Mouse (Mus musculus): ENCODE results near the gene Tfrc. TPM values are rescaled to one million over a fixed set of nuclear protein-coding genes. Genes with fewer than 3 reads are reported as not detected.

Gene Tfrc
- 10 to 100 TPM; 21.2 to 75.7 TPM for total RNA-seq (2021)
- long read RNA-seq, experiment 1, full-length matches to known transcripts, result 2 of 4 reads
- long read RNA-seq, experiment 1, partial matches to known transcripts, result 2 of 4 reads
- long read RNA-seq, experiment 1, other reads (novel, unspliced or antisense), result 0 of 4 reads
- long read RNA-seq, experiment 2, full-length matches to known transcripts, result 4 of 5 reads
- long read RNA-seq, experiment 2, partial matches to known transcripts, result 1 of 5 reads
- long read RNA-seq, experiment 2, other reads (novel, unspliced or antisense), result 0 of 5 reads

DNA sequence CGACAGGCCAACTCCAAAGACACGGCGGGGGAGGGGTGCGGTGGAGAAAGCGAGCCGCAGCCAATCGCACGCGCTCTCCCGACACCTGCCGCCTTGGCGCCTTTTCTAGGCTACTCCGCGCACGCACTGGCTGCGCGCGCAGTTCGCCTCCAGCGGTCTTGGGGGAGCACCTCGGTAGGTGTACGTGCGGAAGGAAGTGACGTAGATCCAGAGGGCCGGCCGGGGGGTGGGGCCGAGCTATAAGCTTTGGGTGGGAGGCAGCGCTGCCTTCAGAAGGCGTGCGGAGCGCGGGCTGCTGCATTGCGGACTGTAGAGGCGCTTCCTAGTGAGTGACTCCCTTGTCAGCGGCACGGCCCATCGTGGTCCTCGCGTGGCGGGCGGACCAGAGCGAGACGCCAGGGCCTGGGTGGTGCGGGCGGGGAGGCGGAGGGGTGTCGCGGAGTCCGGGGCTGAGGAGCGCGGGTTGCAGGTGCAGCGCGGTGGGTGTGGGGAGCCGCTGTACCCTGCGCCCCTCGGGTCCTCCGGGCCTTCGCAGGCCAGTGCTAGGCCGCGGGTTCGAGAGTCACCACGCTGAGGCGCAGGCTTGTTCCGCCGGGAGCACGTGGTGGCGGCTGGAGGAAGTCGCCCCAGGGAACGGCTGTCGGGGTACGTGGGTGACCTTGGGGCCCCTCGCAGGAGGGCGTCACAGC, at the start of gene Tfrc:
TSS of gene Tfrc (plus strand) at position 209 of the 689 bp plus-strand sequence.
- DNase-seq, result peak; percentile 97 to 98

DNA sequence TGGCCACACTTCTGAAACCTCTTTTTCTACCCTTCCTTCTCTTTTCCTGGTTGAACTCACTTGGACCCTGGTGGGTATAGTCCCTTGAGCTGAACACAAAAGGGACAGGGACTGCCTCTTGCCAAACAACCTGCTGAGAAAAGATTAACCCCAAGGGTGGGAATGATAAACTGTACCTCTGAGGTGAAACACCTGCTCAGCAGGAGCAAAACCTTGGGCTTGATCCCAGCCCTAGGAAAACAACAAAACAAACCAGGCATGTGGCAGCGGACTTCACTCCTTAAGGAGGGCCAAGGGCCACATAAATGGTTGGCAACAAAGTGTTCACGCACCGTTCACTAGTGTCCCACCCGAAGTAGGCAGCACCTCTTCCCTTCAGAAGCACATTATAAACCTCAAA, 49.2 kb upstream of the Tfrc start:
- DNase-seq, result no peak

DNA sequence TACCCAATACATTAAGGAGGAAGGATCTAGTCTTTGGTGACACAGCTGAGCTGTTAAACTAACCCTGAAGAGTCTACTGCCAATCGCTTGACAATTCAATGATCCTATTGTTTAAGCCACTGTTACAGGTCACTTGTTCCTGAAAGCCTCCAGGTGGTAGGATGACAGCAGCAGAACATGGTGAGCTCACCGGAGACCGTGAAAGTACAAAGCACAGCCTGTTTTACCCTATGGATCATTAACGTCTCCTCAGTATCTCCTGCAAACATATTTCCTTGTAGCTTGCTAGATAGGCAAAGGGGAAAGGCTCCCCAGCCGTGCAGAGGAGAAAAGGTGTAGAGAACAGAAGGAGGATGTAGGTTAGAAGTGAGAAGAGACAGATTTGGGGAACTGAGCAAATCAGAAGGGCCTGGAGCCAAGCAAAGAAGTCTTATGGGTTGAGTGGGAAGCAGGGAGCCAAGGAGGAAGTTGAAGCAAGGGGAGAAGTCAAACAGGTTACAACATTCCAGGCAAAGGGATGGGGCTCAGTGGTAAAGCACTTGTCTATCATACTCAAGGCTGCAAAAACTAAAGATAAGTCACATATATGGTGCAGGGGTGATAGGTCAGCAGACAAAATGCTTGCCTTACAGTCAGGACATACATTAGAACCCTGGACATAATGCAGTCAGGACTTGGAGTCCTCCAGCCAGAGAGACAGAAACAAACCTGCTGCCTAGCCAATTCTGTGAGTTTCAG, 45.5 kb upstream of the Tfrc start:
- no peak for DNase-seq

DNA sequence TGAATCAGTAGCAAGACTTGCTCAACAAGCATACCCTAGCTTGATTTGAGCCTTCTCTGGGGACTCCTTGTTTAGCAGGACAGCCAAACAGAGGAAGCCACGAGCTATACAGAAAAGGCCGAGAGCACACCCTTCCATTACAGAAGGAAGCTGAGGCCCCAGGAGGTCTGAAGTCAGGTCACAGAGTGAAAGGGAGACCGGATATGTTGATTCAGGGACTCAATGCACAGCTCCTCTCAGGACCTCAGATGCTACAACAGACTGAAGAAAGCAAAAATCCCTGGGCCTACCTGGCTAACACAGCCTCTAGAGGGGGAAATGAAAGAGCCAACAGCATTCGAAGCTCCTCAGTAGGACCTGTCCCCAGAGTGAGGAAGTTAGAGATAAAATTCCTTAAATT, 41.4 kb upstream of the Tfrc start:
- no peak for DNase-seq

DNA sequence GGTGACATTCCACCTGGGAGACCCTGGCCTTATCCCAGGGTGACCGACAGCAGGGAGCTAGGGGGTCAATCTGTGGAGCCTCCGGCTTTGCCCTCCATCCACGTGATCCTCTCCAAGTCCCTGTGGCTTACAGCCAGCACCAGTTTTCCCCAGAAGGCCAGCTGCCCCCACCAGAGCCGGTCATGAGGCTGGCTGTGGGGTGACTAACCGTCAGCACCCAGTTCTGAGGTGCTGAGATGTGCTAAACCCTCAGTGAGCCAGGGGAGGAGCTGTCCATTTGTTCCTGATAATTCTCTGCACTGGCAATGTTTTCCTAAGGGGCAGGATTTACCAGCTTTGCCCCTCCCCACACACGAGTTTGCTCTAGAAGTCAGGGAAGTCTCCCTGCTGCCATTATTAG, 40.3 kb upstream of the Tfrc start:
- DNase-seq, result no peak

DNA sequence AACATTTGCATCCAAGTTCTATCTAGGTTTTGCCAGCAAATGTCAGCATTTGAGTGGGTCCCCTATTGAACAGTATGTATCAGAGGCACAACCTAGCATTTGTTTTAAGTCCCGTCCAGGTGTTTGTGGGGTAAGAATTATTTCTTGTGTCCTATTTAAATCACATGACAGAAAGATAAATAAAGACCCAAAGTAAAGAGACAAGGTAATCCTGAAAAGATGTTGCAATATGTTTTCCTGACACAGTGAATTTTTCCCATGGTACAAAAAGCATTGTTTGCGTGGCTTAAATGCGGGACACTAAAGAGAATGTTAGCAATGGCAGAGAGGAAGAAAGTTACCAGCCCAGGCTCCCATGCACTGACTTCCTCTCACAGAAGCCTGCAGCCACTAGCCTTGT, 38.7 kb upstream of the Tfrc start:
- no peak for DNase-seq

DNA sequence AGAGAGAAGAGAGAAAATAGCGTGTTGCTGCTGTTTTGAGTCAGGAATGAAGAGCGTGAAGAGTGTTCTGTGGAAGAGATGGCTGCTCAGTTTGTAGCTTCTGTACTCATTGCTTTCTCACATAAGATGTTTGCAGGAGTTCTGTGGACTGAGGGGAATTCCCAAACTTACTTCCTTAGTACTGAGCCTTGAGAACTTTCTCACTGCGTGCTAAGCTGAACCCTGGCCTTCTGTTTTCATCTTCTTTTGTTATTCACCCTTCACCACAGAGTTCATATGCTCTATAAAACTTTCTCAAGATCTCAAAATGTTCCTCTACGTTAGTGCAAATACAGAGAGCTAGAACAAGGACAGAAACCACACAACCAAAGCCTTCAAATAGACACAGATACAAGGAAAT, 36.2 kb upstream of the Tfrc start:
- DNase-seq, result no peak

DNA sequence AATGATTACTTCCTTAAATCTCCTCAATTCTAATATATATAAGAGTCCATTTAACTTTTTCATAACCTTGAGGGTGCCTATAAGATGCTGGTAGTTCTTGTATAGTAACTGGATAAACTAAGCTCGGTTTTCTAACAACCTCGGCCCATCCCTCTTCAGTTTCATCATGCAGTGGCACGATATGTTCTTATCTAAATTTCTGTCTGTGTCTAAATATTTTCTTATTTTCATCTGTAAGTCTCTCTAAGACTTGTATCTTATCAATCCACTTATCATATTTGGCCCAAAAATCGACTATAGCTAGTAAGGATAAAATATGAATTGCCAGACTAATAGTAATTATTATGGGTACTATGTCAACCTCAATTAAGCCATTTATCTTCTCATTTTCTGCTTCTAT, 22.2 kb upstream of the Tfrc start:
- DNase-seq, result no peak

DNA sequence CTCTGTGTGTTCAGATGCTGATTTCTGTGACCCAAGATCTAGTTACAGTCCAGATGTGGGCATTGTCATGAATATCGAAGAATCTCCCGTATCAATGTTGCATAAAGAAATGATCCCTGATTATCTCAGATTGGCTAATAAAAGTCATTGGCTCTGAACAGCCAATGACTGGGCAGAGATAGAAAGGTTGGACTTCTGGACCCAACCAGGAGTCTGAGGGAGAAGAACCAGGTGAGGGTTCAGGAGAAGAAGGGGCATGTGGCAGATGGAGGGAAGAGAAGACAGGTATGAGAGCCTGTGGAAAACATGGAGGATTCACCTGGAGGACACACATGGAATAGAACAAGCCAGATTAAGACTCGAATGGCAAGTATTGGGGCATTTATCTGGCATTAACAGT, 20.2 kb upstream of the Tfrc start:
- no peak for DNase-seq

DNA sequence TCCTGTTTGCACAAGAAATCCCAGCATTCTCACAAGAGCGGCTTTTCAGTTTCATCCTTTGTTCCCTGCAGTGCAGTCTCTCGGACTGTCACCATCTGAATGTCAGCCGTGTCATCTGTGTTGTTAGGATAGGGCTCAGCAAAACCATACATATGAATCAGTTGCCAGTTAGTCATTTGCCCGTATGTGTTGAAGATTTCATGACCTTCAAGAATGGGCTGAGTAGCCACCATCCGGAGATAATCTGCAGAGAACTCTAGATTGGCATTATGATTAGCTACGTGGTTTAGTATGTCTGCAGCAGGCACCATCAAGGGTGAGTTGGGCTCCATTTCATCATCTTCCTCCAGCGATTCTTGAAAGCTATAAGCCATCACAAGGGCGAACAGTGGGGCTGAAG, 17.2 kb upstream of the Tfrc start:
- DNase-seq, result no peak

DNA sequence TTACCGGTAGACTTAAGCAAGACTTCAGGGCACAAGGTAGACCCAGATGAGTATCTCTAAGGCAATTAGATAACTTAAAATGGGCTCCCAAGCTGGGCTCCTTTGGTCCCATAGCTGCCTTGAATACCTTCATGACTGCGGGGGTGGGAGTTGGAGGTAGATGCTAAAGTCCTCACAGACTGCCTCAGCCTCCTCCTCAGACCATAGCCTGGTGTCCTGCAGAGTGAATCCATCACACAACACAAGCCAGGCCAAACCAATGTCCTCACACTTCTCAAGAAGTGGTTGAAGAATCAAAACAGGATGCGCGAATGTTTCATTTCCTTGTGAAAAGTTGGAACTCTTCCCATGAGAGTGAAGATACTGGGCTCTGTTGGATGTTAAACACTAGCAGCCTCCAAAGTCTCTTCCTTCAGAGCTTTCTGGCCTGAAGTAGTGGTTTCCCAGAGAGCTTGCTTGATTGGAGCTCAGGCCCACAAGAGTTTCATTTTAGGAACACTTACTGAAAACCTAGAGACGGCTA, 15.4 kb upstream of the Tfrc start:
- DNase-seq, result no peak

DNA sequence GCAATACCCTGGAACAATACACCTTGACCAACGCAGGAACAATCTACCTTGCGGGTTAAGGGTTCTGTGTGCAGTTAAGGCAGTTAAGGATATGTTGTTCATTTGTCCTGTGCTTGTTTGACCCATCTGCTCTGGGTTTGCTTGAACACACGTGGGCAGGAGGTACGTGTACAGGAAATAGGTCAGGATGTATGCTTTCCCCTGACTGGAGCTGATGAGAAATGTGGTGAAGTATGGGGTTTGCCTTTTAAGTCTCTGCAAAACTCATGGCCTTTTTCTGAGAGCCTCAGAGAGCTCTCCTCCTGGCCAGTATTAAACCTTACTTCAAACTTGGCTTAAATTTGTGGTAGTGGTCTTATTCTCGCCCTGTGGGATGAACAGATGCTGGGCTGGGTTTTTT, 14.8 kb upstream of the Tfrc start:
- no peak for DNase-seq

DNA sequence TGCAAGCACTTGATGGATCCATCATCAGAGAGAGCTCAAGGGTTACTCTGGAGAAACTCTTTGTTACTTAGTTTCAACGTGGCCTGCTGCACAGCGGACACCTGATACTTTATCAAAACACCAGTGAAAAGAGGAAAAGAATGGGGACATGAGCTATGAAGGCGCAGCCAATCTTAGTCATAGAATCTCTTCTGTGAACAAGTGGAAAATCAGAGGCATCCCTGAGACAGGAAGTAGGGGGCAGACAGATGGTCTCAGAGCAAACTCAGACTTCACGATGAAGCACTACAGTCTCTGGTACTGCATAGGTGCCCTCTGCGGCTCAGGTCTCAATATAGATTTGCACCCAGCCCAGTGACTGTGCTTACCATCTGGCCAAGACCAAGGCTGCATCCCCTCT, 14.0 kb upstream of the Tfrc start:
- DNase-seq, result no peak

DNA sequence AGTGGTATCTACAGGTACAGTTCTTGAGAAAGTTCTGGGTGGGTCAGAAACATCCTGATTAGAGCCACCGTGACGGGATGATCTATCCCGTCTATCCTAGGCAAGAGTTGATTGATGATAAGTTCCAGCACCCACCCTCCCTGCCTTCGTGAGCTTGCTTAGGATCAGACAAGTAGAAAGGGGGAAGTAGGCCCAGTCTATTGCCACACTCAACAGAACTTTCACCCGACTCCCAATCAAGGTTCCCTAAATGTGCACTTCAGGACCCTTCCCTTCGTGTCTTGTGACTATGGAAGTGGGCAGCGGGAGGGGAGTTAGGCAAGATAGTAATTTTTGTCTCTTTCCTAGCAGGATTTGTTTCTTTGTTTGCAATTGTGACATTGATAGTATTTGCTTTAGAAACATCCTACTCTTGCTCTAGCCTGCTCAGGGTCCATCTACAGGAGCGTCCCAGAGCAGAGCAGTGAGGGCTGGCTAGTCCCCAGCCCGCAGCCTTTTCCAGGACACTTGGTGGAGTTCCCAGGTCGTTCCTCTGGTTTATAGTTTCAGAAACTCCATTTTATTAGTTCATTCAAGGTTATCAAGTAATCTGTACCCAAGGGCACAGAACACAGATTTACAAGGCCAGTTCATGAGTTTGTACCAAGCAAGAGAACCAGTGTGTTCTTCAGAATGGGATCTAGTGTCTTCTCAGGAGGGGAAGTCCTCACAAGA, 13.4 kb upstream of the Tfrc start:
- peak; percentile 38 to 42 for DNase-seq

DNA sequence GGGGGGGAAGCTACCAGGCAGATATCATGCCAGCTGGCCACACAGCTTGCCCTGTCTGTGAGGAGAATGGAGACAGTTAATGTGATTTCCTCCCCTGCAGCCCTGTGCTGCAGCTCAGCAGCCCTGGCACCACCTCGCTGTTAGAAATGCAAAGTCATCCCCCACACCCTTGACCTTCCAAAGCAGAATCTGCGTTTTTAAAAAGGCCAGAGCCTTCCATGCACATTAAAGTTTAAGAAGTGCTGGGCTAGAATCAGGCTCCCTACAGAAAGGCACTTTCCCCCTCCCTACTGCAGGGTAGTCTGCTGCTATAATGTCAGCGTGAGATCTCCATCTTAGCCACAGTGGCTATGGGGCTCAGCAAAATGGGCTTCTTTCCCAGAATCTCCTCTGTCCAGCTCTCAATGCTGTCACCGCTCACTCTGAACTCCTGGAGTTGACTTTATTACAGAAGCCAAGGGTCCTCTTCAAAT, 10.8 kb upstream of the Tfrc start:
- peak; percentile 56 to 63 for DNase-seq

DNA sequence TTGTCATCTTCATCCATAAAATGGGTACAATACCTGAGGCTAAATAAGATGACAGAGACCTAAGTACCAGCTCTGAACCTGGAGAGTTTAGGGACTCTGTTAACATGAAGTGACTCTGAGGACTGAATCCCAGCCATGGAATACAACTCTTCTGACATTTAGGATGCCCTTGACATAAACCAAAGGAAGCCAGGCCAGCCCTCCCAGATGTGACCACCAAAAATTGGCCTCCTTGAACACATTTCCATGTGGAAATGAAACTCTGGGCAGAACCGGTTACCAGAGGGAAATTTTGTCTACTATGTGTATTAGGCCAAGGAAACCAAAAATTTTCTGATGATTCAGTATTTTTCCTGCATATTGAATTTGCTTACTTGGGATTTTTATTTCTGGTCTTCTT, 9.6 kb upstream of the Tfrc start:
- peak in 1 of 2 experiments; percentile 14 for DNase-seq

DNA sequence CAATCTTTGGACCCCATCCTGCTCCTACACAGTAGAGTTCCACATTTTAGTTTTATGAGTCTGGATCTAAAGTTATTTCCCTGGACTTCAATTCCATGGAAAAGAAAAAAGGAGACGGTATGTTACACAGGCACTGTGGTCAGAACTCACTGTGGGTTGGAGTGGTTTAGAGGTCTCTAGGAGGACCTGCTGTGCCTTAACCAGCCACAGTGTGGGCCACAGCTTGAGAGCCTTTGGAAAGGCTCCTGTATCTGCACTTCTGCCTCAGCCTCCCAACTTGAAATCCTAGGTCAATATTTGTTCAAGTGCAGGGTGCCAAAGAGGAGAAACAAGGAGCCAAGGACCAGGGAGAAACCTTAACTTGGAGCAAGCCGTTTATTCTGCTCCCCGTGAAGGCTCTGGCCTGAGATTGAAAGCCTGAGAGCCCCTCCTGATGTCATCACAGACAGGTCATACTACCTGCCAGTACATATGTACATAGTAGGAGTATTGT, 6.5 kb upstream of the Tfrc start:
- DNase-seq, result no peak

DNA sequence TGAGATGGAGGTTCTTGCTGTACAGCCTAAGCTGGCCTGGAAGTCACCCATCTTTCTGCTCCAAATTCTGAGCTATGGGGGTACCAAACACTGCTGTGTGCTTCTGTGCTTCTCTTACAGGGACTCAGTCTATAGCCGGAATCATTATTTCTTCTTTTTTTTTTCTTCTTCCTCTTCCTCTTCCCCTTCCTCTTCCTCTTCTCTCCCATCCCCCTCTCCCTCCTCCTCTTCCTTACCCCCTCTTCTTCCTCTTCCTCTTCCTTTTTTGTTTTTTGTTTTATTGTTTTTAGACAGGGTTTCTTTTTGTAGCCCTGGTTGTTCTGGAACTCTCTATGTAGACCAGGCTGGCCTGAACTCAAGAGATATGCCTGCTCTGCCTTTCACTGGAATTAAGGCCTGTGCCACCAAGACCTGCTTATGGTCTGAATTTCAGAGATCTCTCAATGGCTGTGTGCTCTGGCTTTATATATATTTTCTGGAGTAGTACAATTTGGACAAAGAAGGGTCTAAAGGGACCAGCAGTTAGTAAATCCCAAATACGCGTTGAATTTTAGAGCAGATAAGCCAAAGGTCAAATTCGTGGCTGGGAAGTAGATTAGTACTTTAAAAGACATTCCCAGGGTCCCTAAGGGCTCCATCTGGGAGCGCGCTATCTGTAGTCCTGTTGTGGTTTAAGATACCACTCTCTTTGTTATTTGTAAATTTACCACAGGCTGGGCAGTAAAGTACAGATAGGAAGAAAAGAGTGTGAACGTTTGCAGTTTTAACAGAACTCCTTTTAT, 967 bp upstream of the Tfrc start:
- no peak for DNase-seq

DNA sequence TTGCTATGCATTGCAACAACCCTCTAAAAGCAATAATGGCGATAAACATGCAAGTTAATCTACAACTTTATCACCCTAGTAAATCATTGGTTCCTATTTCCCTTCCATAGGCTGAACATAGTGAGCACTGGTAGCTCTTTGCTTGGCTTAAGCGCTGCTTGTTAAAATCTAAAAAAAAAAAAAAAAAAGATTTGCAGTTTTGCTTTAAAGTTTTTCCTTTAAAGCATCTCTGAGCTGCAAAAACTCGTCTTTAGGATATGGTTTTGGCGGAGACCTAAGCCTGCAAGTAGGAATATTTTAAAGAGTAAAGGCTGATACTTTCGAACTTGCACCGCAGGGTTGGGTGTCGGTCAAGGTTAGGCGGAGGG, 392 bp upstream of the Tfrc start:
- DNase-seq, result no peak

DNA sequence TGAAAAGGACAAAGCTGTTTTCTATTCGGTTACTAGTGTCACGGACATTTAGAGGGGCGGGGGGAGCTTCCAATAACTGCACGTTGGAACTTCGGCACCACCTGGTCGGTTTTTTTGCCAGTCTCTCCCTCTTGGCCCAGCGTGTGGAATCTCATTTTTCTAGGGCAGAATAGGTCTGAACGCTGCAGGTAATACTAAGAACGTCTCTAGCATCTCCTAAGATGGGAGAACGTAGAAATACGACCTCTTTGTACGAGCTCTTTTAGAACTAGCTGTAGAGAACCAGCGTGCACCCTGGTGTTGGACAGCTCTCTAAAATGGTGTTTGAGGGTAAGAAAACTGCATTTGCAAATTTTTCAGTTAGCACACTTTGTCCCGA, 670 bp downstream of the Tfrc start:
- peak in 1 of 2 experiments; percentile 12 for DNase-seq

DNA sequence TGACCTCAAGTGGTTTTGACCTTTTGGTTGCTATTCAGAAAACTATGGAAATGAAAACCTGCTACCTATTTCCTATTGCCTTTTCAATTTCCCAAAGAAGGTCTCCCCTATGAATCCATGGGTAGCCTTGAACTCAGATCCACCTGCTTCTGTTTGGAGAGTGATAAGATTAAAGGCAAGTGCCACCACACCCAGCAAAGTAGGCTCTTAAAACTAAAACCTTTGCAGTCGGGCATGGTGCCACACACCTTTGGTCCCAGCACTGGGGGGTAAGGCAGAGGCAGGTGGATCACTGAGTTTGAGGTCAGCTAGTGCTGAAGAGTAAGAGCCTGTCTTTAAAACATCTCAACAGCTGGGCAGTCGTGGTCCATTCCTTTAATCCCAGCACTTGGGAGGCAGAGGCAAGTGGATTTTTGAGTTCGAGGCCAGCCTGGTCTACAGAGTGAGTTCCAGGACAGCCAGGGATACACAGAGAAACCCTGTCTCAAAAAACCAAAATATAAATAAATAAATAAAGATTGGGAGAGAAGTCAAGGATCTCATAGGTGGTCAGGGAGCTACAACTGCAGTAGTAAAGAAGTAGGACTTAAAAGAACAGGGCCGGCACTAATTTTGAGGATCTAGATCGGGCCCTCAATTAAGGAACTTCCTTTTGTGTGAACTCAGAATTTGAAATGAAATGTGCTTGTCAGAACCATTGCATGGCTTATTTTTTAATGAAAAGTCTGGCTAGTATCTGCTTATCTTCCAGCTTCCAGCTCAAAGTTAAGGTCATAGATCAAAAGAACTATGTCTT, 1.9 kb downstream of the Tfrc start:
- no peak for DNase-seq

Data from adrenal gland, postnatal 36 days (tissue).